Mouse (Mus musculus): ENCODE measurements around the gene Qrich1. TPM values are rescaled to one million over a fixed set of nuclear protein-coding genes. Genes with fewer than 3 reads are reported as not detected.

The Qrich1 gene
- polyA plus RNA-seq, 1 experiment from 2014 or later = 134 TPM

DNA sequence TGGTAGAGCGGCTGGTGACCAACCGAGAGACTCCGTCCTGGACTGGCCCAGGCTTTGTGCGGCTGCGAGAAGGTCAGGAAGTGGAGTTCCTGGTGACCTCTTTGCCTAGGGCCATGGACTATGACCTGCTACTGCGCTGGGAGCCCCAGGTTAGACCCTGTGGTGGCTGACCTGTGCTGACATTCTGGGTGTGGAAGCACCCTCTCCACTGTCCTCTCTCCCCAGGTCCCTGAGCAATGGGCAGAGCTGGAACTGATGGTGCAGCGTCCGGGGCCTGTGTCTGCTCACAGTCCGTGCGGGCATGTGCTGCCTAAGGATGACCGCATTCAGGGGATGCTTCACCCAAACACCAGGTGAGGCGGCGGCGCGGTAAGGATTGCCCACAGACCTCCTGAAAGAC is 32.6 kb upstream of the Qrich1 start:
- no peaks in the 10 kb centered on the region for H3K27me3 ChIP-seq
- peaks cover 21% of the 10 kb centered on the region for H3K4me1 ChIP-seq (replicated peaks)
- H3K4me2 ChIP-seq = no peak overlapping the region
- no peak overlapping the region for H3K4me3 ChIP-seq
- WGBS = 94% methylated on average over 15 of the region's 15 CpGs
- H3K9ac ChIP-seq = no peak overlapping the region
- peaks cover 26% of the 10 kb centered on the region for H3K36me3 ChIP-seq
- no peak for ATAC-seq (ENCODE audit: low read depth)
- H3K27ac ChIP-seq (replicated peaks) = no peak overlapping the region
- no peaks in the 10 kb centered on the region for H3K9me3 ChIP-seq

DNA sequence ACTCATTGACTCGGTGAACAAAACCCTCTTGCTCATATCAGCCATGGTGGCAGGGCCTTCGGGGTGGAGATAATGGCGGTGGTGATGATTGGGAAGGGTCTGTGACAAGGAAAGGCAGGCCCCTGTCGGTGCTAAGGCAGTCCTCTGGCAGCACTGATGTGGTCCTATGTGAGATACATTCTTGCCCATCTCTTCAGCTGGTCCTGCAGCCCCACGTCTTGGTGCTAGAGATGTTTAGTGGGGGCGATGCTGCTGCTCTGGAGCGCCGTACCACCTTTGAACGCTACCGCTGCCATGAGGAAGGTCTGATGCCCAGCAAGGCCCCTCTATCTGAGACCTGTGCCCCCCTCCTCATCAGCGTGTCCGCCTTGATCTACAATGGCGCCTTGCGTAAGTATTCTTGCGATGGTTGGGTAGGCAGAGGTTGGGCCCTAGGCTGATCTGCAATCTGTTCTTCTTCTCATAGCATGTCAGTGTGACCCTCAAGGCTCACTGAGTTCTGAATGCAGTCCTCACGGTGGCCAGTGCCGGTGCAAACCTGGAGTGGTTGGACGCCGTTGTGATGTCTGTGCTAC is 31.2 kb upstream of the Qrich1 start:
- Histone ChIP-seq H3K27me3 (no peaks in the 10 kb centered on the region), H3K4me2 (no peak overlapping the region), H3K36me3 (peaks cover 26% of the 10 kb centered on the region), H3K4me3 (no peak overlapping the region), H3K9me3 (no peaks in the 10 kb centered on the region), H3K4me1 (replicated peaks) (peaks cover 17% of the 10 kb centered on the region), H3K9ac (no peak overlapping the region), H3K27ac (replicated peaks) (no peak overlapping the region)
- 94% methylated on average over 19 of the region's 19 CpGs for WGBS
- ATAC-seq (ENCODE audit: low read depth) = no peak

GRCm38 (mm10) chr9:108486973-108487530 is 29.6 kb upstream of the Qrich1 start:
- no peak overlapping the region for H3K9ac ChIP-seq

DNA sequence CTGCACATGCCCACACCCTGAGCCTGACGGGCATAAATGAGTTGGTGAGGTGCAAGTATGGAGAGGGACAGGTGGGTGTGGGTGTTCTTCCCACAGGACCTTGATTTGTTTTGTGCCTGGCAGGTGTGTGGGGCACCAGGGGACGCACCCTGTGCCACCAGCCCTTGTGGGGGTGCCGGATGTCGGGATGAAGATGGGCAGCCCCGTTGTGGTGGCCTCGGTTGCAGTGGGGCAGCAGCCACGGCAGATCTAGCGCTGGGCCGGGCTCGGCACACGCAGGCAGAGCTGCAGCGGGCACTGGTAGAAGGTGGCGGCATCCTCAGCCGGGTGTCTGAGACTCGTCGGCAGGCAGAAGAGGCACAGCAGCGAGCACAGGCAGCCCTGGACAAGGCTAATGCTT is 28.2 kb upstream of the Qrich1 start:
- H3K9ac ChIP-seq = no peak overlapping the region
- ATAC-seq (ENCODE audit: low read depth) = no peak
- no peak overlapping the region for H3K27ac ChIP-seq (replicated peaks)
- H3K36me3 ChIP-seq = peaks cover 38% of the 10 kb centered on the region
- H3K4me1 ChIP-seq (replicated peaks) = peaks cover 26% of the 10 kb centered on the region
- no peaks in the 10 kb centered on the region for H3K27me3 ChIP-seq
- no peak overlapping the region for H3K4me3 ChIP-seq
- WGBS = 92% methylated on average over 17 of the region's 17 CpGs
- no peaks in the 10 kb centered on the region for H3K9me3 ChIP-seq
- no peak overlapping the region for H3K4me2 ChIP-seq

More at GRCm38 (mm10) chr9:108486973-108487530, 29.6 kb upstream of the Qrich1 start:
- Histone ChIP-seq H3K9me3 (no peaks in the 10 kb centered on the region), H3K4me3 (no peak overlapping the region), H3K4me2 (no peak overlapping the region), H3K27ac (replicated peaks) (no peak overlapping the region), H3K4me1 (replicated peaks) (peaks cover 18% of the 10 kb centered on the region), H3K27me3 (no peaks in the 10 kb centered on the region), H3K36me3 (peaks cover 29% of the 10 kb centered on the region)
- no peak for ATAC-seq (ENCODE audit: low read depth)
- 89% methylated on average over 8 of the region's 8 CpGs for WGBS

DNA sequence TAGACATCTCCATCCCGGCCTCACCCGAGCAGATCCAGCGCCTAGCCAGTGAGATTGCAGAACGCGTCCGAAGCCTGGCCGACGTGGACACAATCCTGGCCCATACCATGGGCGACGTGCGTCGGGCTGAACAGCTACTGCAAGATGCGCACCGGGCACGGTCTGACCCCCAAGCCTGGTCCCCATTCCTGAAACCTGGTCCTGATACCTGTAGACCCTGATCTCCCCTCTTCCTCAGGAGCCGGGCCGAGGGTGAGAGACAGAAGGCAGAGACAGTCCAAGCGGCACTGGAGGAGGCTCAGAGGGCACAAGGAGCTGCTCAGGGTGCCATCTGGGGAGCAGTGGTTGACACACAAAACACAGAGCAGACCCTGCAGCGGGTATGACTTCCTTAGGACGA is 27.4 kb upstream of the Qrich1 start:
- H3K27me3 ChIP-seq = no peaks in the 10 kb centered on the region
- H3K36me3 ChIP-seq = peaks cover 44% of the 10 kb centered on the region
- H3K9ac ChIP-seq = no peak overlapping the region
- H3K4me2 ChIP-seq = no peak overlapping the region
- no peak overlapping the region for H3K4me3 ChIP-seq
- H3K27ac ChIP-seq (replicated peaks) = peak overlapping the region; percentile 98
- peaks cover 26% of the 10 kb centered on the region for H3K4me1 ChIP-seq (replicated peaks)
- 95% methylated on average over 20 of the region's 20 CpGs for WGBS
- no peaks in the 10 kb centered on the region for H3K9me3 ChIP-seq
- no peak for ATAC-seq (ENCODE audit: low read depth)

- H3K4me3 ChIP-seq = peak overlapping the region; percentile 88
- 66% methylated on average over 26 of the region's 26 CpGs for WGBS
- peaks cover 26% of the 10 kb centered on the region for H3K4me1 ChIP-seq (replicated peaks)
- H3K36me3 ChIP-seq = peaks cover 50% of the 10 kb centered on the region
- peak overlapping the region; percentile 98 for H3K27ac ChIP-seq (replicated peaks)
- peak overlapping the region; percentile 95 for H3K9ac ChIP-seq
- peak overlapping the region; percentile 98 for H3K4me2 ChIP-seq
- H3K9me3 ChIP-seq = no peaks in the 10 kb centered on the region
- peak; percentile 55 for ATAC-seq (ENCODE audit: low read depth)
- no peaks in the 10 kb centered on the region for H3K27me3 ChIP-seq
Observed at GRCm38 (mm10) chr9:108489702-108490558, 26.7 kb upstream of the Qrich1 start.

GRCm38 (mm10) chr9:108490559-108491285 is 25.9 kb upstream of the Qrich1 start, which contains the start of gene Usp19:
Gene Usp19, plus strand, starts transcription at chr9:108490602.
- Histone ChIP-seq H3K9ac (peak within 1 kb of the TSS; percentile 95), H3K4me2 (peak within 1 kb of the TSS; percentile 98), H3K4me3 (peak within 1 kb of the TSS; percentile 88), H3K36me3 (peaks cover 56% of the 10 kb centered on the region), H3K27ac (replicated peaks) (peak within 1 kb of the TSS; percentile 98), H3K4me1 (replicated peaks) (peaks cover 26% of the 10 kb centered on the region), H3K27me3 (no peaks in the 10 kb centered on the region), H3K9me3 (no peaks in the 10 kb centered on the region)
- ATAC-seq (ENCODE audit: low read depth) = peak; percentile 95
- WGBS = under 1% methylated on average over 69 of the region's 69 CpGs

DNA sequence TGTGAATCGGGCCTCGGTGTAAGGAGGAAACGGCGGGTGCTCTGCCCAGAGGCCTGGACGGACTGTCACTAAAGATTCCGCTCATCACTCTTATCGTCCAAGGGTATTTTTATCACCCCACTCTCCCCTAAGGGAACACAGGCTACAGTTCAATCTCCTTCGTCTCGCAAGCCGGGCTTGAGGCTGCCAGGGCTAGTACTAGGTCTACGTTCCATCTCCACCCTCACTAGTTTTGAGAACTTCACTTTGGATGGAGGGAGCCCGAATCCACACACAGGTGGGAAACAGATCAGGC is 25.4 kb upstream of the Qrich1 start:
- Histone ChIP-seq H3K4me2 (peak overlapping the region; percentile 98), H3K27me3 (no peaks in the 10 kb centered on the region), H3K4me1 (replicated peaks) (peaks cover 26% of the 10 kb centered on the region), H3K9me3 (no peaks in the 10 kb centered on the region), H3K27ac (replicated peaks) (peak overlapping the region; percentile 98), H3K9ac (peak overlapping the region; percentile 95), H3K4me3 (peak overlapping the region; percentile 88), H3K36me3 (peaks cover 56% of the 10 kb centered on the region)
- ATAC-seq (ENCODE audit: low read depth) = no peak
- 11% methylated on average over 12 of the region's 12 CpGs for WGBS

GRCm38 (mm10) chr9:108492043-108492750 is 24.4 kb upstream of the Qrich1 start:
- WGBS = 84% methylated on average over 16 of the region's 16 CpGs
- Histone ChIP-seq H3K4me2 (peak overlapping the region; percentile 98), H3K9ac (peak overlapping the region; percentile 95), H3K9me3 (no peaks in the 10 kb centered on the region), H3K36me3 (peaks cover 61% of the 10 kb centered on the region), H3K27ac (replicated peaks) (no peak overlapping the region), H3K27me3 (no peaks in the 10 kb centered on the region), H3K4me3 (peak overlapping the region; percentile 88), H3K4me1 (replicated peaks) (peaks cover 26% of the 10 kb centered on the region)
- no peak for ATAC-seq (ENCODE audit: low read depth)

GRCm38 (mm10) chr9:108493246-108493645 is 23.4 kb upstream of the Qrich1 start:
- H3K36me3 ChIP-seq = peaks cover 69% of the 10 kb centered on the region
- WGBS = 96% methylated on average over 8 of the region's 8 CpGs
- no peak overlapping the region for H3K4me3 ChIP-seq
- H3K4me1 ChIP-seq (replicated peaks) = peaks cover 26% of the 10 kb centered on the region
- no peaks in the 10 kb centered on the region for H3K27me3 ChIP-seq
- no peak overlapping the region for H3K27ac ChIP-seq (replicated peaks)
- no peak overlapping the region for H3K4me2 ChIP-seq
- no peak overlapping the region for H3K9ac ChIP-seq
- H3K9me3 ChIP-seq = no peaks in the 10 kb centered on the region
- no peak for ATAC-seq (ENCODE audit: low read depth)

GRCm38 (mm10) chr9:108494146-108494825 is 22.3 kb upstream of the Qrich1 start:
- 95% methylated on average over 19 of the region's 19 CpGs for WGBS
- H3K9me3 ChIP-seq = no peaks in the 10 kb centered on the region
- no peak overlapping the region for H3K27ac ChIP-seq (replicated peaks)
- peaks cover 26% of the 10 kb centered on the region for H3K4me1 ChIP-seq (replicated peaks)
- no peak overlapping the region for H3K4me3 ChIP-seq
- H3K27me3 ChIP-seq = no peaks in the 10 kb centered on the region
- H3K9ac ChIP-seq = no peak overlapping the region
- peaks cover 75% of the 10 kb centered on the region for H3K36me3 ChIP-seq
- no peak overlapping the region for H3K4me2 ChIP-seq
- no peak for ATAC-seq (ENCODE audit: low read depth)

All from neural tube, embryonic 13.5 days (tissue).